Mouse (Mus musculus) duodenum, adult 2 months (tissue): ENCODE data around the gene Kynu. TPM values are rescaled to one million over a fixed set of nuclear protein-coding genes. Genes with fewer than 3 reads are reported as not detected.

Experiments used
- polyA plus RNA-seq: library from polyadenylated mRNA; depleted of rRNA; stranded (reverse); fragments of >200 nt; gene quantifications from 2 replicates; pipeline ENCODE4 v1.2.3, GENCODE M21; 2012; ENCODE audit warnings: low replicate concordance; rRNA removed

The Kynu gene
- 0.11 and 0.26 TPM in 2 replicates for polyA plus RNA-seq

DNA sequence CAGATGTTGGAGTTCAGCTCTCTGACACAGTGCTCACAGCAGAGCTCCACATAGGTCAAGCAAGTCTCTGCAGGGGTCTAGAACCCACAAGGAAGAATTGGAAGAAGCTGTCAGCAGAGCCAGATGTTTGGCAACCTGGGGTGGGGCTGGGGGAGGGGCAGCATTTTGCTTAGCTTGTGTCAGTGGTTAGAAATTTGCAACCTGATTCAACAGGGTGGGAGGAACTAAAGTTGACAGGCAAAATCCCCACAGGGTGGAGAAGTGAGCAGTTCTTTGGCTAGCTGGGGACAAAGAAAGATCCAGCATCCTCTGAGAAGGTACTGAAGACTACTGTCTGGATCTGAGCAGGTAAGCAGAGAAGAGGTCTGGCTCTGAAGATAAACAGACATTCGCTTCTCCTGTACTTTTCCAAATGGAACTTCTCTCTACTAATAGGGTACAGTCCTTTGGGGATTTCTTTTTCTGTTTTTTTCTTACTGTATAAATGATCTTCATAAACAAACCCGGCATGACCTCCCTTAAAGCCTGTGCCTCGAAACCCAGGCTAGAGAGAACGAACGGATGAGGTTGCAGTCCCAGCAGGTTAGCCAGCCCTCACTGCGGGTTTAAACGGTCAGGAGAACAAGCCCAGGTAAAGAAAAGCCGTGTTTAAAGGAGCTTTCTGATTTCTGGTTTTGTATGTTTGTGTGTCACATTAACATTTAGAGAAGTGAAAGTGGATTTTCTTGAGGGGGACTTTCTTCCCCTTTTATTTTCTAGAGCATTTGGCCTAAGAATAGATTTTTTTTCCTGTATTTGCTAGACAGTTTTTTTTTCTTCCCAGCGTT, at the start of gene Kynu:
Gene Kynu, plus strand, starts transcription at position 268 of the 827 bp plus-strand sequence.

Other genes with a start within 250 kb of the Kynu start
- 0.06 TPM in 1 of 2 replicates, not detected in the other for gene Arhgap15, start 193.5 kb downstream of the Kynu start, polyA plus RNA-seq